Mouse (Mus musculus): ENCODE results near the gene Spats1.

GRCm38 (mm10) chr17:45417387-45417786, 57.8 kb downstream of the Spats1 start:
- TF ChIP-seq POLR2A (IDR thresholded peaks at IDR 0.05; ENCODE audit: low read depth, low read length) = no peak
- no peak for TF ChIP-seq ZMIZ1 (IDR thresholded peaks at IDR 0.05; ENCODE audit: low read depth, low read length)
- no peak for TF ChIP-seq CTCF (conservative IDR thresholded peaks at IDR 0.05 in 1 of 2, IDR thresholded peaks at IDR 0.05 in 1 of 2; ENCODE audit: low read depth in 2 of 2, low read length in 2 of 2)
- no peak for TF ChIP-seq MYC (IDR thresholded peaks at IDR 0.05; ENCODE audit: low read depth, low read length)
- no peak for TF ChIP-seq CHD1 (IDR thresholded peaks at IDR 0.05; ENCODE audit: low read depth, low read length)
- no peak for TF ChIP-seq USF2 (conservative IDR thresholded peaks at IDR 0.05; ENCODE audit: low read depth, low read length)
- no peak for TF ChIP-seq USF1 (IDR thresholded peaks at IDR 0.05; ENCODE audit: low read depth, low read length)
- no peak for TF ChIP-seq MXI1 (IDR thresholded peaks at IDR 0.05; ENCODE audit: low read depth, low read length)
- TF ChIP-seq JUN (IDR thresholded peaks at IDR 0.05; ENCODE audit: insufficient read depth, low read depth, low read length) = no peak
- TF ChIP-seq ELF1 (IDR thresholded peaks at IDR 0.05; ENCODE audit: low read depth, low read length) = no peak

All from CH12.LX (cell line).